Mouse (Mus musculus): ENCODE measurements around the gene Ndufc1.
"Not testable (repeated sequence)": the region's sequence is repeated elsewhere in the genome, so short reads cannot be mapped to it uniquely, and the experiment has no call there.

Gene Ndufc1

DNA sequence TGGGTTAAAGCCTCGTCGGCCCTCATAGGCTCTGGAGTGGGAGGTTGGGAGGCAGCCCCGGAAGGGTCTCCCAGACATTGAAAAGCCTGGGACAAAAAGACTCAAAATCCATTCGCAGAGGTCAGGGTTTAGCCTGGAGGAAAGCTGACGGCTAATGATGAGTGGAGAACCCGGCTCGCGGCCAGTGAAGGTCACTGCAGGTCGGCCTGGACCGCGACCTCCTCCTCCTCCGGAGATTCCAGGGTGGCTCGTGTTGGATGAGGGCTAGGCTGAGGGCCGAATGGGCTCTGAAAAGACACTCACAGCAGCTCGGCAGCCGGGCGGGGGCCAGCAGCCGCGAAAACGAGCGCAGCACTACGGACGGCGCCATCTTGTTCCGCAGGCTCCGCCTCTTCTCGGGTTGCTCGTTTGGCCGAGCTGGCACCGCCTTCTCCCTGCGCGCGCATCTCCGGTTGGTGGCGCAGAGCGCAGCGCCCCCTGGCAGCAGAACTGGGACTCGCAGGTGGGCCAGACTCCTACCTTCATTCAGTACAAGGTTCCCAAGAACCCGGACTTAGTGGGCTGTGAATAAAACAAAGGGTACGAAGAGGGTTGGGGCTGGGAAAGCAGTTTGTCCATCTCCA, at the start of gene Ndufc1:
TSS of gene Ndufc1 (minus strand) at position 428 of the 623 bp plus-strand sequence.
- DNase-seq: peak; percentile 97

DNA sequence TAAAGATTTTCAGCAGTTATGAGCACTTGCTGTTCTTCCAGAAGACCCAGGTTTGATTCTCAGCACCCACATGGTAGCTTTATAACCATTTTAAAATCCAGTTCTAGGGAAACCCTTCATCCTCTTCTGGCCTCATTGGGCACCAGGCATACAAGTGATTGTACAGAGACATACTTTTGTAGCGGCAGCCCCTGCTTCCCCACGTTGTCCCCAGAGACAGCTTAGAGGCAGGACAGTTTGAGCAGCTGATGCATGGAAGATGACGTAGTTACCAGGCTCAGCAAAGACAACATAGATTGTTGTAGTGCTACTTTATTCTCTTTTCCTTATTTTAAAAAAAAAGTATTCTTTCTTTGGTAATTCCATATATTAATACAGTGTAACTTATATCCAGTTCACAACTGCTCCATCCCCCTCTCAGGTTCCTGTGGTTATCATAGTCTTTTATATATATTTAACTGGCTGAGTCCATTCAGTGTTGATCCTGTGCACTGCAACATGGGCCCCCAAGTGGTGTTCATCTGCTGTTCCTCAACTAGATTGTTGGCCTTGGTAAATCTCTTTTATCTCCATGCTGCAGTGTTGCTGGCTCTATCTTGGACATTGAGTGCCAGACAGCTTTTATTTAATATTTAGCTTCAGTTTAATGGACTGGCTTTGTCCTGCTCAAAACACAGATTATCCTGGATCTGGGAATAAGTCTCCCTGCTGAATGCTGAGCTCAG, 26.2 kb upstream of the Ndufc1 start:
- no peak for DNase-seq

DNA sequence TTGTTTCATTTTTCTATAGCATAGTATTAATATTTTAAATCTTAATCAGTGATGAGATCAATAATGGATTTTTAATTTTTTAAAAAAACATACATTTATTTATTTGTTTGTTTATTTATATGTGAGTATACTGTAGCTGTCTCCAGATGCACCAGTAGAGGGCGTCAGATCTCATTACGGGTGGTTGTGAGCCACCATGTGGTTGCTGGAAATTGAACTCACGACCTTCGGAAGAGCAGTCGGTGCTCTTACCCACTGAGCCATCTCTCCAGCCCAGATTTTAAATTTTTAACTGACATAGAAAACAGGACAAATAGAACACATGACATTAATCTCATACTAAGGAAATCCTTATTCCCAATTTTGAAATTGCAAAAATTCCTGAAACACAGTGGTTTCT, 25.6 kb upstream of the Ndufc1 start:
- not testable (repeated sequence) for DNase-seq

DNA sequence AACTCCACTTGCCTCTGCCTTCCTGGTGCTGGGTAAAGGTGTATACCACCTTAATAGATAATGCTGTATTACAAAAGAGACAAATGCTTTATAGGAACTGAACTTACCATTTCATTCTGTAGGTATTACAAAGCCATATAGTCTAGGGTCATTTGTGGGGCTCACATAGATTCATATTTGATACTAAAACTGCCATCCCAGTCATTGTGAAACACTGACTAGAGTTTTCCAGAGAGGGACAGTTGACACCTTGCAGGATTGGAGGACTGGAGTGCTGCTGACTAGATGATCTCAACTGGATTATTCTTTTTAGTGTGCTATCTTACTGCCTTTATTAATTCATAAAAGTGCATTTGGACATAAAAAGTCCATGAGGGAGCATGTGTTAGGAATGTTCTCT, 16.6 kb upstream of the Ndufc1 start:
- DNase-seq: no peak

DNA sequence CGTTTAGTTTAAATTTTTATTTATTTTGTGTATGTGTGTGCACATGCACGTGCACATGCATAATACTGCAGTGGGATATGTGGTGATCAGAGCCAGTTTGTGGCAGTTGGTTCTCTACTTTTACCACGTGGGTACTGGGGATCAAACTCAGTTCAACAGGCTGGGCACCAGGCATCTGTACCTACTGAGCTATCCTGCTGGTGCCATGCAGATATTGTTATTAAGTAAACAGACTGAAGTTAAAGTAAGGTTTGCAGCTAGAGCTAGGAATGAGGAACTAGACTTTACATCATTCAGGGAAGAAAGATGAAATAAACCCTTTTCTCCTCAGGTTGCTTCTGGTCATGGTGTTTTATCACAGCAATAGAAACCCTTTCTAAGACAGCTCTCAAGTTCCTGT, 13.1 kb upstream of the Ndufc1 start:
- no peak for DNase-seq

DNA sequence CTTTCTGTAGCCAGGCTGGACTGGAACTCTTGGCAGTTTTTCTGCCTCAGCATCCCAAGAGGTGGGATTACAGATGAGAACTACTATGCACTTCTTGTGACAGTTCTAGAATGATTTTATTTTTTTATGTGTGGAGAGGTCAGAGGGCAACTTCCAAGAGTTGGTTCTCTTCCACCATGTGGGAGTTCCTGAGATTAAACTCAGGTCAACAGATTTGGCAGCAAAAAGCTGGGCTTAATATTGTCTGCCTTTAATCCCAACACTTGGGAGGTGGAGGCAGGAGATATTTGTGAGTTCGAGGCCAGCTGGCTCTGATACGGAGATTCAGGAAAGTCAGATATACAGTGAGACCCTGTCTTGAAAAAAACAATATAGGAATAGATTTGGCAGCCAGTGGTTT, 9.2 kb upstream of the Ndufc1 start:
- DNase-seq: peak; percentile 37

DNA sequence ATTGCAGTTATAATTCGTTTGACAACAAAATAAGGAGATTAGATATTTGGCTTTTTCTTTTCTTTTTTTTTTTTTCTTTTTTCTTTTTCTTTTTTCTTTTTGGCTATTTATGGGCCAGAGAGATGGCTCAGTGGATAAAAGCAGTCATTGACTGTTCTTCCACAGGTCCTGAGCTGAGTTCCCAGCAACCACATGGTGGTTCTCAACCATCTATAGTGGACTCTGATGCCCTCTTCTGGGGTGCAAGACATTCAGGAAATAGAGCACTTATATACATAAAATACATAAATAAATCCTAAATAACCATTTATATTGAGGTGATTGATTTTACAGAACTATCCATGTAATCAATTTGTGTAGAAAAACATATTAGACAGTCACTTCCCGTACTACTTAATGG, 8.7 kb upstream of the Ndufc1 start:
- no peak for DNase-seq

DNA sequence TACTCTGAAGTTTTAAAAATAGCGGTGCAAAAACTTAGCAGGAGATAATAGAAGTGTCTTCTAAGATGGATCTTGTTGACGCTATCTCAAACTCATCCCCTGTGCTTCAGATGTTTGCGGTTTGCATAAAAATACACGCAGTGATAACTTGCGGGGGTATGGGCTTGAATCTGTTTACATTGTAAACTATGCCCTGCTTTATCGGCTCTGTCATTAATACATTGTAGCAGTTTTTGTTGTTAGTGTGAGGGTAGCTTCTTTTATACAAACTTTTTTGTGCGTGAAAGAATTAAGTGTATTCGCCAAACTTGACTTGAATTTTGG, 8.3 kb upstream of the Ndufc1 start:
- DNase-seq: no peak

DNA sequence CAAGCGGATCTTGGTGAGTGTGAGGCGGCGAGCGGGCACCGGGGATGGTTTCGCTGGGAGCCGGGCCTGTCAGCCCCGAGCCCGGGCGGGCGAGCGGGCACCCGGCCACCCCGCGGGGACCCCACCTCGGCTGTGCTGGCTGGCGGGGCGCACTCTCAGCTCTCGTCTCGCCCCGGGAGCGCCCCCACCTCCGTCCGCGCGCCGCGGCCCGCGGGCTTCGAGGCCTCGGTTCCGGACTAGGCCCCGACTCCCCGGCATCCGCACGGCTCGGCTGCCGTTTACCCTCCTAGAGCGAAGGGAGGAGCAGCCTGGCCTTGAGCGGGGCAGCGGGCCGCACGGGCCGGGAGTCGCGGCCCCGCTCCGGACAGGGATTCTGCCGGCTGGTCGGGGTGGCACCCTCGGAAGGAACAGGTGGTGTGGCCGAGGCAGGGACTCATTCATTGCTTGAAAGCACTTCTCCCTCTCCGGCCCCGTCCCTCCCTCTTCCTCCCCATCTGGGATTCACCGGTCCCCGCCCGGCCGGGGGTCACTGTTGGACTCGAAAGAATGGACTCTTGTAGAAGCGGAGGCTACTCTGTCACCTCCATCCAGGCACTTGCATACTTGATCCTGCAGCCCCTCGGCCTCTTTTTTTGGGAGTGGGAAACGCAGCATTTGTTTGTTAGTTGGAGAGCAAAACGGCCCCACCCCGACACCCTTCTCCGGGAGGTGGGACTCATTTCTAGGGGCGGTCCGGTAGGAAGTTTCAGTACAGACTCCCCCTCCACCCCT, 7.8 kb upstream of the Ndufc1 start:
- peak; percentile 43 for DNase-seq

DNA sequence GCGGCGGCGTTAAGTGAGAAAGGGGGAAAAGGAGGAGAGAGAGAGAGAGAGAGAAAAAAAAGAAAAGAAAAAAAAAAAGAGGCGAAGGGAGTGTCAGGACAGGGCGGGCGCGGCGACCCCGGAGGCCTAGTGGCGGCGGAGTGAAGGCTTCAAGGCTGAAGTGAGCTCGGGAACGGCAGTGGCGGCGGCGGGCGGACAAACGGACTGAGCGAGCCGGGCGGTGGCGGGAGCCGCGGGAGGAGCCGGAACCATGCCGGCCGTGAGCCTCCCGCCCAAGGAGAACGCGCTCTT, 7.2 kb upstream of the Ndufc1 start:
- no peak for DNase-seq

DNA sequence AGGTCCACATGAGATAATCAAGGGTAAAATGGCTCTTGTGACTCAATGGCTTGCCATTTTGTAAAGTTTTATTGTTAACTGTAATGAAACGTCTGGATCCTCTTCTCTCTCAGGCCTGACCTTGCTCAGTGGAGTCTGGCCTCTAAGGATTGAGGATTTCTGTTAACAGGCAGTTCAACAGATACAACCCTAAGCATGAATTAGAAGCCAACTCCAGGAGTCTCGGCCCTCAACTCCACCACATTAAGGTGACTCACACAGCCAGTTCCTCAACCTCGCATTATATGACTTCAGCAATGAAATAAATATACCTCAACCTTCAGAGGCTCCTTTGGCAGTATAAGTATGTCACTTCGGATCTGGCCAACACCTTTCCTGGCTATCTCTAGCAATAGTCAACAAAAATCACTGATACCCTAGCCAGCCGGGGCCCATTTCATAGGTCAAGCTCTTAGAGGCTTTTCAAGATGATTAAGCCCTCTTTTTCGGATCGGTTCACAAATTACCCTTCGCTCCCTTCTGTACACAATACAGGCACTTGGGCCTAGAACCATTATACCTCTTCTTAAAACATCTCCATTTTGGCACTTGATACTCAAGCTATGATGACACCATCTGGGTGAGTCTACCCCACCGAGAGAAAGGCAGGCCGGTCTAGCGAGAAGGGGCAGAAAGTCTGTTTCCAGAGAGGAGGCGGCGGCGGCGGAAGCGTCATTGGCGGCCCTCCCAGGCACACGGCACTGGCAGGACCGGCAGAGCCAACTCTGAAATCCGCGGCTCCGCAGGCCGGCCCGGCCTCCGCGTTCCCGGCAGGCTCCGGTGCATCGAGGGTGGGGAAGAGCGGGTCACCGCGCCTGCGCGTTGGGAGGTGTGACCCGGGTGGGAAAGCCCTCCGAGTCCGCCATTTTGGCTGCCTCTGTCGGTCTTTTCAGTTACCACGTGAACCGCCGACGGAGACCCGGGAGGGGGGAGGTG, 6.6 kb upstream of the Ndufc1 start, which contains the start of gene Naa15:
TSS of gene Naa15 (plus strand) at position 51 of the 975 bp plus-strand sequence.
- peak; percentile 96 for DNase-seq

DNA sequence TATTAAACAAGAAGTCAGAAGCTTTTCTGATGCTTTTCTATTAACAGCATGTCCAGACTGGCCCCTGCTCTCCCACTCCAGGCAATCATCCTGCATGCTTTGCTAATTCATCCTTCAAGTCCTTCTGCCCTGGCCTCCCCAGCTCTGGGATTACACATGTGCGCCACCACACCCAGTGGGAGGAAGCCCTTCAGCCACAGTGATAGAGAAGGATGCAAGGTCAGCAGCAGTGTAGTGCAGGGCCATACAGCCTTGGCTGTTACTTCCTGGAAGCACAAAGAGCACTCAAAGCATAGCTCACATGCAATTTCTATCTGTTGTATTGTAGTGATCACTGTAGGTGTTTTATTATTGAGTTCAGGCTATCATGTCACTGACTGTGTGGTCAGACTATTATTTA, 4.5 kb upstream of the Ndufc1 start:
- DNase-seq: no peak

DNA sequence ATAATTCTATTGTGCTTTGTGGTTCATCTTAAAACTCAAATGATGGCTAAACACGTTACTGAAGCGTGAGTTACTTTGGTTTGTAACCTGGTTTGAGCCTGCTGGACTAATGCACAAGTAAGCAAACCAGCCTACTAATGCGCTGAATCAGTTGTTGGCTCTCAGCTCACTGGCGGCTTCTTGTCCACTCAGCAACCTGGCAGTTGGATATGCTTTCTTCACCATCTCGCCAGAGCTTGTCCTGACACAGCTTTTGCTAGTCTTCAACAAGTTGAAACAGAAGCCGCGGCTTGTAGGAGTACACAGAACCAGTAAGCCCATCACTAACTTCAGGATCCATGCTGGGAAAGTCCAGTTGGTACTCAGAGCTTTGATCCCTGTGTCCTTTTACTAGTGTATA, 3.7 kb upstream of the Ndufc1 start:
- peak; percentile 64 for DNase-seq

DNA sequence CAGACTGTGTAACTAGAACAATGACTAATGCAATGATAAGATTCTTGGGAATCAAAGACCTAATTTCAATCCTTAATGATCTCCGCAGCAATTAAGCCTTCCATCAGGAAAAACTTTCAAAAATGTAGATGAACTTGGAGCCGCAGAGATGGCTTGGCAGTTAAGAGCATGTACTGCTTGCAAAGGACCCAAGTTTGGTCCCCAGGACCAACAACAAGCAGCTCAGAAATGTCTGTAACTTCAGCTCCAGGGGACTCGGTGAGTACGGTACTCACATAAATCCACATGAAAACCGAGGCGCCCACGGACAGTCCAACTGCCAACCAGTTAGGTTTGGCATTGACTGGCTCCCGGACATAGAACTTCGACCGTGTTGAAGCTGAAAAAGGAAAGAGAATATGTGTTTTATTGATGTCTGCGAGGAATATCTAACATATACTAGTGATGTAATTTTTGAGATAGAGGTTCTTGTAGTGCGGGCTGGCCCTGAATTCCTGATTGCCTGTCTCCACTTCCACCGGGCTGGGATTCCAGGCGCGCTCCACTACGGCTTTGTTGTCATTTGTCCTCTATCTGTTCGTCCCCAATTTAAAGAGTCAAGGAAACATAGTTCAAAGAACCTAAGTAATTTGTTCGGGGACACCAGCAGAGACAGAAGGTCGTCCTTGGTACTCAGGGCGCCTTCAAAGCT, 773 bp downstream of the Ndufc1 start:
- DNase-seq: no peak

DNA sequence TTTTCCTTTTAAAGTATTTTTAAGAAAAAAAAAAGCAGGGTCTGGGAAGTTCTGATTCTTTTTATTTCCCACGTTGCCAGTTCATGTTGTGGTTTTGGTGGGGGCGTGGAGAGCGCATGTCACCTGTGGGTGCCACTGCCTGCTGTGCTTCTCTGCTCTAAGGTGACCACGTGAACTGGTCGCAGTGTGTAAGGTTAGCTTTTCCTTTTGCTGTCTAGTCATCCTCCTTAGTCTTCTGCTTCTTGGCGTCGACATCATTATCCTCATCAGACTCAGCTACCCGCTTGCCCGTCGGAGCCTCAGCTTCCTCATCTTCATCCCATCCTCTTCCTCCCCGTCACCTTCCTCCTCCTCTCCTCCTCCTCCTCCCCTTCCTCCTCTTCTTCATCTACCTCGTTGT, 6.2 kb downstream of the Ndufc1 start:
- no peak for DNase-seq

DNA sequence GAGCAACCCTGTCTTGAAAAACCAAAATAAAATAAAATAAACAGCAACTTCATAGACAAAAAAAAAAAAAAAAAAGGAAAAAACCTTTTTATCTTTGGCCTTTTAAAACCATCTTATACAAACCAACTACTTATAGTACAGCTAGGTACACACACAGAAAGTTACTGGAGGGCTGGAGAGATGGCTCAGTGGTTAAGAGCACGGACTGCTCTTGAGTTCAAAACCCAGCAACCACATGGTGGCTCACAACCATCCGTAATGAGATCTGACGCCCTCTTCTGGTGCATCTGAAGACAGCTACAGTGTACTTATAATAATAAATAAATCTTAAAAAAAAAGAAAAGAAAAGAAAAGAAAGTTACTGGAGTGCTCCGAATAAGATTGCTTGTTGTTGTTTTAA, 6.7 kb downstream of the Ndufc1 start:
- not testable (repeated sequence) for DNase-seq

DNA sequence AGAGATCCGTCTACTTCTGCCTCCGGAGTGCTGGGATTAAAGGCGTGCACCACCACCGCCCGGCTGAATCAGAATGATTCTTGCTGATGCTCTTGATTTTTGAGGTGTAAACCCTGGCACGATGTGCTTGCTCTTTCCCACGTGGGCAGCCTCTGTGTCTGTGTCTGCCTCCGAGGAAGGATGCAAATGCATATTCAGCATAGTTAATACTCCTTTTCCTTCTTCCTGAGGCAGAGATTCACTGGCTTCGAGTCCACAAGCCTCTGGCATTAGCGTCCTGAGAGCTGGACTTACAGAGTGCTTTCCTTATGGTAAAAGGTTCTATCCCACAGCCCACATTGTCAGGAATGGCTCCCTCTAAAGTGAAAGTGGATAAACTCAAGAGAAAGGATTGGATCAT, 8.1 kb downstream of the Ndufc1 start:
- DNase-seq: no peak

DNA sequence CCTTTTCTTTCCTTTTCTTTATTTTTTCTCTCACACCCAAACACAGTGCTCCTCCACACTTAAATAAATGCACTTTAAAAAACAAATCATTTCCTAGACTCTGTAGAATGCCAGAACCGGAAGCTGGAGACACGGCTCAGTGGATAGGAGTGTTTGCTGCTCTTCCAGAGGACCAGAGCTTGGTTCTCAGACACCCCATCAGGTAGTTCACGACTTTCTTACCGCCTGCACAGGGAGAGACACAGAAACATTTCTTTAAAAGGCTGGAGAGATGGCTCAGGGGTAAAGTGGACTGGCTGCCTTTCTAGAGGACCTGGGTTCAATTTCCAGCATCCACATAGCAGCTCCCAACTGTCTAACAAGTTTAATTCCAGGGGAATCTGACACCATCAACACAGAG, 9.3 kb downstream of the Ndufc1 start:
- no peak for DNase-seq

DNA sequence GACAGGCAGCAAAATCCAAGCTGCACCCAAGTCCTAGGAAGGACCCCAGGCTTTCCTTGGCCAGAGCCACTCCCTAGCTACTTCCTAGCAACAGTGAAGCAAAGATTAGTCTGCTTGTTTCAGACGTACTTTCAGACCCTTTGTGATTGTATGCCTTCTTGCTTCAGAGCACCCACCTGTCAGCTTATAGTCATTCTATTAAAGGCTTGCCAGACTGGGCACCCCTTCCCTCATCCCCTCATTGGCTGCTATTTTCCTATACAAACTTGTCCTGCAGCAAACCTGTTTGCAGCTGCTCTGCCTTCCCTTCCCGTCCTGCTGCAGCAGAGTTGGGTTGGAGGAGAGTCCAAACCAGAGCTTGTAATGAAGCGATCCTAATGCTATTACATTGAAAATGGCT, 10.1 kb downstream of the Ndufc1 start:
- no peak for DNase-seq

DNA sequence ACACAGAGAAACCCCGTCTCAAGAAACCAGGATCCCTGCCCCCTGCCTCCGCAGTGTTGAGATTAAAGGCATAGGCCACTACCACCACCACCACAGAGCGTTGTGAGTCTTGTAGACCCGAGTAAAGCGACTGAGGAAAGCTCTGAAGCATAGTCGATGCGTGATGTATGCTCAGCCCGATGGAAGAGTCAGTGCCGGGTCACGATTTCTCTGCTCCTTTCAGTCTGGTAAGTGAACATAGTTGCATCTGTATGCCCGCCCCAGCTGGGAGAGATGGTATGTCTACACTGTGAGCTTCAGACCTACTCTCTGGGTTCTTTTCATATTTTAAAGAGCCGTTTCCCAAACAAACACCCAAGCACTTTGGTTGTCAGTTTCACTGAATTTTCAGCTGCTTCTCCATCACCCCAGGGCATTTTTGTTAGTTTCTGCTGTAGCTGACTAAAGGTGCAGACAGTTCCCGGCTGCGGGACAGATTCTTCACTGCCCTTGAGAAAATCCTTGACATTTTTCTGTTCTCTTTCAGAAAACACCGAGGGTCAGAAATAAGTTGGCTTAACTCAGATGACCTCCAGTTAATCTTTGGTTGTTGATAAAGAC, 11.0 kb downstream of the Ndufc1 start:
- DNase-seq: no peak

DNA sequence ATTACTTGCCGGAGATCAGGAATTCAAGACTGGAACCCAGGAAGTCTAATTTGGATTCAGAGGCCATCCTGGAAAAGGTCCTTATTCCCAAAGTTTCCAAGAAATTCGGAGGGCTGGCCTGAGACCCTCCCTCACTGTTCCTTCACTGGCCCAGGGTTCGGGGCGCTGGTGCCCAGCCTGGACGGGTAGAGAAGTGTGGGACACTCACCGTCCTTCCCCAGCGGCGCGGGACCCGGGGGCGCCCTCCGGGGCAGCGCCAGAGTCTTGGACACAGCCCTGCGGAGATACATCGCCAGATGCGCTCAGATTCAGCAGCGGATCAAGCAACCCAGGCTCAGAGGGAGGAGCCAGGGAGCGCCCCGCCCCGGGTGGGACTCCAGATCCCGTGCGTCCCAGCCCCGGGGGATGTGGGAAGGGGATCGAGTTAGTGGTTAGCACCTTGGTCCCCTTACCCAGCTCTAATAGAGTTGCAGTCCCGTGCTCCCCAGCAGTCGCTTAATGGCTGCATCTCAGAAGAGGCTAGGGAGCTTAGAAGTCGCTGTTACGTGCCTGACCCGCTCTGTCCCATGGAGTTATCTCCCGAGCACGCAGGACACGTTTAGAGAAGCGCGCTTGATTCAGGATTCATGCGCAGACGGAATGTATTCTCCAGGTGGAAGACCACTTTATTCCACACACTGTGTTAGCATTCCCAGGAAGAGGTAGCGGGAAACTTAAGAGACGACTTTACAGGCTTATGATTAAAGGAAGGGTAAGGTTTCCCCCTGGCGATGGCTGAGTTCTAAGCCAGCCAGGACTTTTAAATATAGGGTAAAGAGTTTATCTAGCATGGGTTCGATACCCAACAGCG, 12.3 kb downstream of the Ndufc1 start, which contains the start of gene Mgarp:
TSS of gene Mgarp (minus strand) at position 520 of the 850 bp plus-strand sequence.
- DNase-seq: peak; percentile 57

Data from kidney, adult 9 months (tissue).